In the genomic region with DNA sequence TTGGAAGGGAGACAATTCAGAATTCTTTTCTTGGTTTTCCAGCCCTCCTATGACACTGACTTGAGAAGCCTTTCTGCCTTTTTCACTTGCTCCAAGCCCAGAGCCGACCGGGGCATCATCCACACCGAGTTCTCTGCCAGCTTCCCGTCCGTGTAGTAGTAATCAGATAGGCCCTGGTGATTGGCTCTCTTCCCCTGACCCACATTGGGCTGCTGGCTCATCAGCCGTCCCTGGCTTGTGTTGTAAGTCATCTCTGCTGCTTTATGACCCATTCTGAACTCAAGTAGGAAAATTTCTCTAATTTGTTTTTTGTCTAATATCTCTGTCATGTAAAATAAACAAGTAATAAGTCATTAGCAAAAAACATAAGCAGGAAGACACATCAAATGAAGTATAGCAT, we compare ENCODE assay signal across 9 mouse cellular contexts.
A peak's percentile ranks its signal among the peaks of the same experiment; 100 is the strongest.
DNase-seq lines count a peak whose midpoint lies in the region; ATAC-seq lines count a peak whose summit lies in the region.
"Had no signal": no experiment of that assay in that cellular context is flagged by ENCODE, and none has a peak within 500 bp of the region (broad histone marks: within the 10 kb centered on the region; RNA-seq: fewer than 3 reads in every experiment).

No protein-coding gene starts in this region.

- peak; percentile 28 for DNase-seq in left cerebral cortex, postnatal 4 days
- no peak for DNase-seq in left cerebral cortex, postnatal 10 days (ENCODE audit: extremely low spot score in 1 of 2, low spot score in 2 of 2)
- peak; percentile 52 for DNase-seq in adrenal gland, postnatal 25 days
- DNase-seq in cerebellum, postnatal 10 days: peak; percentile 69 to 75
- DNase-seq in retina, adult 2 months (ENCODE audit: low read depth, low spot score): peak; percentile 6
- DNase-seq in urinary bladder, adult 18-20 months (ENCODE audit: low spot score in 2 of 2): no peak
- DNase-seq: liver, postnatal 0 days; spleen, adult 18-20 months had no signal

- intact Hi-C loops in left cerebral cortex, postnatal 4 days (cut with DNase I): no loop called here
- intact Hi-C loops in left cerebral cortex, postnatal 10 days (cut with DNase I): no loop called here

- no peak for ATAC-seq in megakaryocyte progenitor cell, adult 5-6 weeks (replicated peaks; ENCODE audit: poor library complexity)
- ATAC-seq: liver, postnatal 0 days had no signal

Comparison
In these comparisons a context has a peak if more than half of its experiments do, and no peak if none do; other contexts are left out.
1. DNase-seq: peak in left cerebral cortex, postnatal 4 days (single experiment), adrenal gland, postnatal 25 days (single experiment), cerebellum, postnatal 10 days (2 of 2) and retina, adult 2 months (single experiment); none in left cerebral cortex, postnatal 10 days (0 of 2) and urinary bladder, adult 18-20 months (0 of 2).